Mouse (Mus musculus) right cerebral cortex, adult 18-20 months (tissue): ENCODE measurements around the gene Mogat1.
"Not testable (repeated sequence)": the region's sequence is repeated elsewhere in the genome, so short reads cannot be mapped to it uniquely, and the experiment has no call there.

Experiments used
- DNase-seq: peaks from one replicate; pipeline ENCODE4 v3.0.0; 2022; ENCODE audit warnings: mixed read lengths

Mogat1 gene

GRCm38 (mm10) chr1:78510862-78511261 is at the start of gene Mogat1:
TSS of gene Mogat1 (plus strand) at chr1:78510991.
- DNase-seq = no peak

DNA sequence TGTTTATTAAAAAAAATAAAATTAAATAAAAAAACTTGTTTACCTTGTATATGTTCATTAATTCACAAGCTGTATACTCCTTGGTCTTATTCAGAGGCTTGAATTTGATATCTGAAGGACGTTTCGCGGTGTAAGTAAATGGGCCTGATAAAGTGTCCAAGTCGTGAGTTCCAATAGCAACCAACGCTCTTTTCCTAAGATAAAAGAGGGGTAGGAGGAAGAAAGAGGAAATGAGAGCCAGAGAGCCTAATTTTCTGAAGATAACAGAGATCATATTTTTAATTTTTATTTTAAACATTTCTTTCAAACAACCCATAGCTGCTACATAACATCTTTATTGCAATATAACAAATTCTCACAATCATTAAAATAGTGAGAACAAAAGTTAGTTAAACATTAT is 38.4 kb upstream of the Mogat1 start:
- DNase-seq = no peak

DNA sequence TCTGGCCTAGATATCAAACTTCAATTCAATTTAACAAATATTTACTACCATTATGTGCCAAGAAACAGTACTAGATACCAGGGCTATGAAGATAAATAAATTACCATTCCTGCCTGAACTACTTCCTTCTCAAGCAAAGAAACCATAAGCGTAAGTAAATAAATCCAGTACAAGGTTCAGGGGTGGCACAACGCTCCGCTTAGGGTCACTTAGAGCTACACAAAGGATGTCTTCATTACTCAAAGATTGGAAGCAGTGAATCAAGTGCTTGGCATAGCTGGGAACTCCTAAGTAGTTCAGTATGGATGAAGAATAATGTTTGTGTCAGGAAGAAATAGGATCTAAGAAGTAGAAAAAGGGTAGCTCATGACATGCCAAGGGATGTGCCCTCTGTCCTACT is 27.4 kb upstream of the Mogat1 start:
- no peak for DNase-seq

- no peak for DNase-seq
These were observed 26.4 kb upstream of the Mogat1 start for GRCm38 (mm10) chr1:78484361-78484760.

GRCm38 (mm10) chr1:78488427-78488751 is 22.4 kb upstream of the Mogat1 start:
- DNase-seq = no peak

DNA sequence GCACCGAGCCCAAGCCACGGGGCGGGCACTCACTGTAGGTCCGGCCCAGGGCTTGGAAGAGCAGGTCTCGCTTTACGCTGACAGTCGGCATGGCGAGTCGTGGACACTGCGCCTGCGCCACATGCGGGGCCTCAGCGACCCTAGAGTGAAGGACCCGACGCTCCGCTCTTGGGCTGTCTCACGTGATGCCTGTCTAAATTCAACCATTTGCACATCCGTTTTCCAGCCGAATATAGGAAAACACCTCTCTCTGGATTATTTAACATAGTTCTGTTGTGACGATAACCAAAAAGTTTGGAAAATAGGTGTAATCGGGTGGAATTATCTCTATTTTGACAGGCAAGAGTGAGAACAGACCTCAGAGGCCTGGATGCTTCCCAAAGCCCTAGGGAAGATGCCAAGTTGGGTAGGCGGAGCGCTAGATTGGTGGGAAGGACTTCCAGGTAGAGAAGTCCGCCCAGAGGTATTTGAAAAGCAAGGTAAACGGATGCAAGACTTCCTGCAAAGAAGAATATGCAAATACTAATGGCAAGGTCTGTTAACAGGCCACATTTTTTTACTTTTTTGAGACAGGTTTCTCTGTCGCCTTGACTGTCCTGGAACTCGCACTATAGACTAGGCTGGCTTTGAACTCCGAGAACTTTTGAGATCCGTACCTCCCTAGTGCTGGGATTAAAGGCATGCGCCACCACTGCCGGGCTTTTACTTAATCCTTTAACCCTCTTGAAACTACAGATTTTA is 21.9 kb upstream of the Mogat1 start, which contains the start of gene Farsb:
Gene Farsb, minus strand, starts transcription at position 146 of the 741 bp plus-strand sequence.
- peak; percentile 86 for DNase-seq

DNA sequence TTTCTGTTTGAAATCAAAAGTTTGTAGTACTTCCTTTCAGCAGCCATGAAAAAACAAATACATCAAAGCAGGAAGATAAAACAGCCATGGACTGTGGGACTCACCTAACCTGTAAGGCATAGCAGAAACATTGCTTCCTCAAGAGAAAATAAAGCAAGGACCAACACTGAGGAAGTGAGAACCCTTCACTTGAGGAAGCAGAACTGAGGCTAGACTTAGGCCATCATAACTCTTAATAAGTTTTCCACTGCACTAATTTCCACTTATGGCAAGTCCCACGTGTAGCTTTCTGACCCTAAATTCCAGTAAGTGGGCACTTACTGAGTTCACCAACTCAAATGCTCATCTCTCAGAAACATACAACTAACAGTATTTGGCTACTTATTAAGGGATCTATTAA is 20.6 kb upstream of the Mogat1 start:
- DNase-seq = no peak

DNA sequence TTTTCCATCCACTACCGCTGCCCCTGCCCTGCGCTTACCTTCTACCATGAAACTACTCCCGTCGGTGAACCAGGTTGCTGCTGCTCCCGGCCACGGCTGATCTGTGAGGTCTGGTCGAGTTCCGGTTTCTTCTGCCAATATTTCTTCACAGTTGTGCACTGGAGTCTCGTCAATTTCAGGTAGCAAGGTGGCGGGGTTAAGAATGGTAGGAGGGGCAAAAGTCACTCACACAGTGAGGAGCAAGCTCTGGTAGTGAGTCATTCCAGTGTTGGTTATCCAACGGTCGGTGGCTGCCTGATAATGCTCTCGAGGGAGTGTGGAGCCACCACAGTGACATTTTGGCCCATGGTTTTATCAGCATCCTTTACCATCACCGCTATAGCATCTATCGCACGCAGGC is 9.8 kb upstream of the Mogat1 start:
- DNase-seq = no peak

DNA sequence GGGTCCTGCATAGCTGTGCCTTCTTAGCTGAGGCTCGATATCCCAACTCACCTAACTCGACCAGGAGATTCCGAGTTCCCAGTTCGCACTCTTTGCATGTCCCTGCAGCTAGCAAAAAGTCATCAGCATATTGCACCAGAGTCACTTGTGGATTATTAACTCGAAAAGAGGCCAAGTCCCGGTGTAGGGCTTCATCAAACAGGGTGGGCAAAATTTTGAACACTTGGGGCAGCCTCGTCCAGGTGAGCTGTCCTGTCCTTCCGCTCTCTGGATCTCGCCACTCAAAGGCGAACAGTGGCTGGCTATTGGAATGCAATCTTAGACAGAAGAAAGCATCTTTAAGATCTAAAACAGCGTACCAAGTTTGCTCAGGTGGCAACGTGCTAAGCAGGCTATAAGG is 8.9 kb upstream of the Mogat1 start:
- not testable (repeated sequence) for DNase-seq

- DNase-seq = no peak
These were observed 8.3 kb upstream of the Mogat1 start for GRCm38 (mm10) chr1:78502527-78502926.

DNA sequence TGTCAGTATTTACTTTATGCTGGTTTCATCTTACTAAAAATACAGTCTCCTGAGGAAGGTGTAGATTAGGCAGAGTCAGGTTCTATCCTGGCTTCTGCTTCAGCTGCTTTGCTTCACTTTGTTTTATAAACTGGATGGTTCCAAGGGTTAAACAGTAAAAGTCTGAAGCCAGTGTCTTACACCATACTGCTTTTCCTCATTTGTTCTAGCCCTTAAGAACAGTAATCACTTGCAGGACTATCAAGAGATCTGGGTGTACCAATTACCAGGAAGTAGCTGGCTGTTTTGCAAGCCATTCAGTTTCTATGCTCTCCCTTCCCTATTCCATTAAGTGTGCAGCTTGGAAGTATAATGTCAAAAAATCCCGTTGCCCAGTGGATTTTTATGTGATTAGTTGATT is 3.7 kb upstream of the Mogat1 start:
- no peak for DNase-seq

- no peak for DNase-seq
These were observed 900 bp downstream of the Mogat1 start, which contains the start of gene BC035947 for GRCm38 (mm10) chr1:78511621-78512160. TSS of gene BC035947 (minus strand) at chr1:78512158.

DNA sequence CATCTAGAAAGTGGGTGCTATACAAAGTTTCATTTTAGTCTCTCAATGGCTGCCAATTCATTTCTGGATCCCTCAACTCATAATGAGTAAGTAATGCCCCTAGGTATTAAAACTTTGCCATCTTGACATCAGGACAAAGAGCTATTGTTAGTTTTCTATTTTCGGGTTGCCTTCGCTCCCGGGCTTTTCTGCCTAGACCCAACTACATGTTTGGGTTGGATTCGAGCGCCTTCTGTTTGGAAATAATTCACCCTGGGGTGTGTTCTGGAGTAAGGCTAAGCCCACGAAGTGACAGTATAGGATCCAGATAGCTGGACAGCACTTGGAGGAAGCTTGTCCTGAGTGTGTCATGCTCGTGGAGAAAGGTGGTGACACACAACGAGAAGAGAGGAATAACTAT is 2.0 kb downstream of the Mogat1 start:
- no peak for DNase-seq

DNA sequence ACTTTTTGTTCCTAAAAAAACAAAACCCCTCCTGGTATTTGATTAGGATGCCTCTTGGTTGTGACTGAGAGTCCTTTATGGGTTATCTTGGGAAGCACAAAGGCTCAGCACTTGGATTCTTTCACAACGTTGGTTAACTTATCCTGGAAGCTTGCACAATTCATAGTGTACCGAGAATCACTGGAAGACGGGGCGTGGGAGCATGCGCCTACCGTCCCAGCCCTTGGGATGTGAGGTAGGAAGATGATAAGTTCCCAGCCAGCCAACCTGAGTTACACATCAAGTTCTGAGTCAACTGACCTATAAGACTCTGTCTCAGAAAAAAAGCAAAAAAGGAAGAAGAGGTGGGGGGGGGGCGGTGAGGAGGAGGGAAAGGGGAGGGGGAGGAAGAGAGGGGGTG is 8.1 kb downstream of the Mogat1 start:
- DNase-seq = peak; percentile 6

DNA sequence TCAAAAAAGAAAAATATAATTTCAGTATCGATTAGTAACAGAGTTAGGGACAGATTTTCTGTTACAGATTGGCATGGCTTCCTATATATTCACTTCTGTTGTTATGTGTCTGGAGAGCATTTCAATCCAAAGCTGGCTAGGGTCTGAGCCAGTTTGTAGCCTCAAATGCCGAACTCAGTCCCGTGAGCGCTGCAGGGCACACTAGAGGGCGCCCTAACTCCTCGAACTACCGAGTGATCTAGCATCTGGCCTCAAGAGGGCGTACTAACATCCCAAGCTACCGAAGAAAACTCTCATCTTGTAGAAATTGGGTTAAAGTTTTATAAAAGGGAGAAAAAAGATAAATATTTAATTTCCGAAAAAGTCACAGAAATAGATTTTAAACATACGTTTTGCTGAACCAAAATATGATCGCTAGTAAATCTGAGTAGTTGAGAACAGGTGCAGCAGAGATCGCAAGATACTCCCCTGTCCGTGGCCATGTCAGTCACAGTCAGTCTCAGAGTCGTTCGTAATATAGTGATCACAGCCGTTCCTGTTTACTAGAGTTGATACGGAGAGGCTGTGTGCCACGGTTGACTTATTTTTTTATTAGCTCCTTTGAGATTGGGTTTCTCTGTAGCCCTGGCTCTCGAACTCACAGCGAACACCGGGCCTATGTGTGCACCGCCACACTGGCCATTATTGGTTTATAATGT is 14.5 kb downstream of the Mogat1 start:
- peak; percentile 65 for DNase-seq

DNA sequence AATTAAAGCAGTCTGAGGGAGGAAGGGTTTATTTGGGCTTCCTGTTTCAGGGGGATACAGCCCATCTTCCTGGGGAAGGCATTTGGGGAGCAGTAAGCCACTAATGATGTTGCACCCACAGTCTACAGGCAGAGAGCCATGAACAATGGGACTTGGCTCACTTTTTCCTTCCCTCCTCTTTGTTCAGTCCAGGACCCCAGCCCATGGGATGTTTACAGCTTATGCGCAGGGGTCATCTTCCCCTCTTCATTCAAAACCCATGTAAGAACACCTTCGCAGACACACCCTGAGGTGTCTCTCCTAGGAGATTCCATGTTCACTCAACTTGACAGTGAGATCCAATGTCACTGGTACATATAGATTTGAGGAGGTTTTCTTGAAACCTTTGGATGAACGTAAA is 17.6 kb downstream of the Mogat1 start:
- DNase-seq = no peak

- no peak for DNase-seq
These were observed 18.2 kb downstream of the Mogat1 start for GRCm38 (mm10) chr1:78529011-78529410.

DNA sequence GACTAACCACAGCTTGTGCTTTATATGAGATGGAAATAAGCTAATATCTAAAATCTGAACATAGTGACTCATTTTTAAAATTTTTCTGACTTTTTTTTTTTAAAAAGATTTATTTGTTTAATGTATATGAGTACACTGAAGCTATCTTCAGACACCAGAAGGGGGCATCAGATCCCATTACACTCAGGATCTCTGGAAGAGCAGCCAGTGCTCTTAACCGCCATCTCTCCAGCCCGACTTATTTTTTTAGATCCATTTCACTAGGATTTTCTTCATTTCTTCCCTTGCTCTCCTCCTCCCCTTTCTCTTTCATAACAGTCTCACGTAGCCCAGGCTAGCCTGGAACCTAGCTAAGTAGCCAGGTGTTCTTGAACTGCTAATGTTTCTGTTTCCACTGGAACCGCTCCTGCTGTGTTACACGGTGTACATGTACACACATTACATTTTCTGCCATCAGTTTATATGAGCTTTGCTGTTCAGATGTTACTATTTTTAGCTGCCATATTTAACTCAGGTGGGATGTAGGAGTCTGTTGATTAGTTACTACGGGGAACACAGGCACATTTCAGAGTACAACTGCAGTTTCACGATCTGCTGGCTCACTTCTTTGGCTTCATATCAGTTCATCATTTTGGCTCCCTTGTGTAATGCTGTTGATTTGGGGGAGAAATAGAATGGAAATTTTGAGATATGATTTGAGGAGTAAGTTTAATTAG is 19.9 kb downstream of the Mogat1 start:
- DNase-seq = peak; percentile 6

- DNase-seq = peak; percentile 8
These were observed 21.5 kb downstream of the Mogat1 start for GRCm38 (mm10) chr1:78532184-78532800.

DNA sequence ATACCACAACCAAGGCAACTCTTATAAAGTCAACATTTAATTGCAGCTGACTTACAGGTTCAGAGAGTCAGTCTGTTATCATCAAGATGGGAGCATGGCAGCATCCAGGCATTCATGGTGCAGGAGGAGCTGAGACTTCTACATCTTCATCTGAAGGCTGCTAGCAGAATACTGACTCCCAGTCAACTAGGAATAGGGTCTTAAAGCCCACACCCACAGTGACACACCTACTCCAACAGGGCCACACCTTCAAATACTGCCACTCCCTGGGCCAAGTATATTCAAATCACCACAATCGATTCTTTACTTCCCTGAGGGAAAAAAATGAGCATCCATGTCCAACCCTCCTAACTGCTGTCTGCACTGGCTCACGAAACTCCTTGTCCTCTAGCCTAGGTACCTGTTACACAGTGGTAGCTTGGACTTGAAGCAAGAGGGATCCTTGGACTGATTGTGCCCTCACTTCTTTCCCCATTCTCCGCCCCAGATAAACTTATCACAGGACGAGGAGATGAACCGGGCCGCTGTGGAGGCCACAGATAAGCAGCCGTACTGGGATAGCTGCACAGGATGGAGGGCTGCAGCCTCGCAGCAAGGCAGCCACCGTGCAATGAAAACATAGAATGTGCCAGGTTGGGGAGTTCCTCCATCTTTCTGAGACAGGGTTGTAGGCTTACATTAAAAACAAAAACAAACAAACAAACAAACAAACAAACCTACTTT is 23.8 kb downstream of the Mogat1 start:
- no peak for DNase-seq

- DNase-seq = peak; percentile 88
These were observed 25.7 kb downstream of the Mogat1 start for GRCm38 (mm10) chr1:78536310-78537164.
